Mouse (Mus musculus): ENCODE results near the gene Poc1a. TPM values are rescaled to one million over a fixed set of nuclear protein-coding genes. Genes with fewer than 3 reads are reported as not detected.

Gene Poc1a
- total and polyA plus RNA-seq, 3 experiments: 24.5 to 46.7 (median 31.9) TPM

GRCm38 (mm10) chr9:106332746-106333145 lies 51.9 kb downstream of the Poc1a start:
- H3K9me3 ChIP-seq (replicated peaks; ENCODE audit: low read length): no peaks in the 10 kb centered on the region
- H3K27me3 ChIP-seq (replicated peaks): no peaks in the 10 kb centered on the region
- dilution Hi-C loops (cut with MboI; ENCODE audit: extremely low pct_ligation_motif_present, extremely low pct_unique_long_range_greater_than_20kb, low sequenced_read_pairs) (no loop called here), in situ Hi-C loops (cut with MboI; ENCODE audit: low pct_ligation_motif_present, low pct_unique_long_range_greater_than_20kb, low sequenced_read_pairs) (no loop called here)
- no peak overlapping the region for H3K9ac ChIP-seq (ENCODE audit: insufficient read depth, low read depth)
- peaks cover 7 to 70% of the 10 kb centered on the region in 2 experiments for H3K36me3 ChIP-seq (replicated peaks in 1 of 2; ENCODE audit: control insufficient read depth in 1 of 2, insufficient read depth in 1 of 2, low read length in 1 of 2)
- no peak overlapping the region for H3K4me3 ChIP-seq (replicated peaks in 1 of 3; ENCODE audit: low read depth in 2 of 3, low read length in 2 of 3, poor library complexity in 1 of 3)
- peaks cover 0 to 5% of the 10 kb centered on the region in 2 experiments; a peak in 1 of 4 replicates for H3K4me1 ChIP-seq (ENCODE audit: control insufficient read depth in 1 of 2, insufficient read depth in 2 of 2)
- DNase-seq (ENCODE audit: extremely low read depth): no peak
- H3K79me2 ChIP-seq (replicated peaks; ENCODE audit: control insufficient read depth, extremely low read depth, insufficient read depth, poor library complexity, severe bottlenecking): no peaks in the 10 kb centered on the region
- TF ChIP-seq ZNF384 (IDR thresholded peaks at IDR 0.05; ENCODE audit: low read depth, low read length): no peak
- no peak for TF ChIP-seq ZMIZ1 (IDR thresholded peaks at IDR 0.05; ENCODE audit: low read depth, low read length)
- no peak for TF ChIP-seq POLR2A (IDR thresholded peaks at IDR 0.05; ENCODE audit: low read depth, low read length)
- no peak for TF ChIP-seq ZC3H11A (IDR thresholded peaks at IDR 0.05; ENCODE audit: low read depth, low read length)
- TF ChIP-seq JUND (conservative IDR thresholded peaks at IDR 0.05; ENCODE audit: low read depth, low read length): no peak
- TF ChIP-seq NRF1 (IDR thresholded peaks at IDR 0.05; ENCODE audit: low read depth, low read length): no peak
- no peak for TF ChIP-seq POLR2AphosphoS2 (IDR thresholded peaks at IDR 0.05; ENCODE audit: low read depth, low read length)
- no peak for TF ChIP-seq TCF12 (IDR thresholded peaks at IDR 0.05; ENCODE audit: low read depth, low read length)
- TF ChIP-seq ETS1 (conservative IDR thresholded peaks at IDR 0.05; ENCODE audit: low read depth, low read length): no peak
- TF ChIP-seq MAX (IDR thresholded peaks at IDR 0.05; ENCODE audit: low read length): no peak
- no peak for TF ChIP-seq GABPA (IDR thresholded peaks at IDR 0.05; ENCODE audit: insufficient replicate concordance, low read depth, low read length)
- no peak for TF ChIP-seq MEF2A (IDR thresholded peaks at IDR 0.05; ENCODE audit: borderline replicate concordance, low read depth, low read length)
- TF ChIP-seq TBP (conservative IDR thresholded peaks at IDR 0.05; ENCODE audit: low read depth, low read length): no peak
- no peak for TF ChIP-seq UBTF (IDR thresholded peaks at IDR 0.05; ENCODE audit: low read depth, low read length)
- no peak overlapping the region for H3K27ac ChIP-seq (ENCODE audit: insufficient read depth, low read depth)
- H3K4me2 ChIP-seq (ENCODE audit: insufficient read depth, low read depth, poor library complexity, severe bottlenecking): no peak overlapping the region

- H3K79me2 ChIP-seq (replicated peaks; ENCODE audit: control insufficient read depth, extremely low read depth, insufficient read depth, poor library complexity, severe bottlenecking): no peaks in the 10 kb centered on the region
- H3K4me3 ChIP-seq (replicated peaks in 1 of 3; ENCODE audit: low read depth in 2 of 3, low read length in 2 of 3, poor library complexity in 1 of 3): no peak overlapping the region
- in situ Hi-C loops (cut with MboI; ENCODE audit: low pct_ligation_motif_present, low pct_unique_long_range_greater_than_20kb, low sequenced_read_pairs) (no loop called here), dilution Hi-C loops (cut with MboI; ENCODE audit: extremely low pct_ligation_motif_present, extremely low pct_unique_long_range_greater_than_20kb, low sequenced_read_pairs) (no loop called here)
- no peak overlapping the region for H3K9ac ChIP-seq (ENCODE audit: insufficient read depth, low read depth)
- H3K9me3 ChIP-seq (replicated peaks; ENCODE audit: low read length): no peaks in the 10 kb centered on the region
- no peak overlapping the region for H3K4me2 ChIP-seq (ENCODE audit: insufficient read depth, low read depth, poor library complexity, severe bottlenecking)
- no peak for DNase-seq (ENCODE audit: extremely low read depth)
- no peak for TF ChIP-seq EP300 (IDR thresholded peaks at IDR 0.05; ENCODE audit: low read length)
- TF ChIP-seq MAFK (IDR thresholded peaks at IDR 0.05; ENCODE audit: insufficient replicate concordance, low read length): no peak
- no peak for TF ChIP-seq ETS1 (conservative IDR thresholded peaks at IDR 0.05; ENCODE audit: low read depth, low read length)
- TF ChIP-seq ELF1 (IDR thresholded peaks at IDR 0.05; ENCODE audit: low read depth, low read length): no peak
- TF ChIP-seq USF2 (conservative IDR thresholded peaks at IDR 0.05; ENCODE audit: low read depth, low read length): no peak
- no peak for TF ChIP-seq MAX (IDR thresholded peaks at IDR 0.05; ENCODE audit: low read length)
- no peak for TF ChIP-seq MXI1 (IDR thresholded peaks at IDR 0.05; ENCODE audit: low read depth, low read length)
- no peak for TF ChIP-seq ZKSCAN1 (IDR thresholded peaks at IDR 0.05; ENCODE audit: borderline replicate concordance, low read depth, low read length)
- no peak for TF ChIP-seq UBTF (IDR thresholded peaks at IDR 0.05; ENCODE audit: low read depth, low read length)
- TF ChIP-seq MYC (IDR thresholded peaks at IDR 0.05; ENCODE audit: low read depth, low read length): no peak
- no peaks in the 10 kb centered on the region for H3K27me3 ChIP-seq (replicated peaks)
- H3K27ac ChIP-seq (ENCODE audit: insufficient read depth, low read depth): no peak overlapping the region
- peaks cover 4 to 62% of the 10 kb centered on the region in 2 experiments for H3K36me3 ChIP-seq (replicated peaks in 1 of 2; ENCODE audit: control insufficient read depth in 1 of 2, insufficient read depth in 1 of 2, low read length in 1 of 2)
- peaks cover 0 to 3% of the 10 kb centered on the region in 2 experiments; a peak in 1 of 4 replicates for H3K4me1 ChIP-seq (ENCODE audit: control insufficient read depth in 1 of 2, insufficient read depth in 2 of 2)
Measured at GRCm38 (mm10) chr9:106337620-106338019, 56.8 kb downstream of the Poc1a start.
